Mouse (Mus musculus): ENCODE measurements at regions not wholly inside any gene's neighbourhood (a gene's known extent, or its start where the extent isn't known, plus 50 kb on each side); places are given as distances from the start of the nearest gene placed in this dataset.

GRCm38 (mm10) chr6:95204231-95204630 lies 87.2 kb downstream of the Kbtbd8 start:
- no peak for TF ChIP-seq POLR2A (IDR thresholded peaks at IDR 0.05; ENCODE audit: low read depth, low read length)
- no peak for TF ChIP-seq CTCF (IDR thresholded peaks at IDR 0.05; ENCODE audit: extremely low read depth, insufficient read depth, insufficient read length, insufficient replicate concordance)

All from spleen, adult 2 months (tissue).